Mouse (Mus musculus) ES-CJ7 (cell line): ENCODE measurements around the gene Ifna11.

Source experiments
- DNase-seq: peaks from one replicate; pipeline ENCODE4 v3.0.0; 2011; ENCODE audit warnings: low read depth, low spot score

Gene Ifna11

DNA sequence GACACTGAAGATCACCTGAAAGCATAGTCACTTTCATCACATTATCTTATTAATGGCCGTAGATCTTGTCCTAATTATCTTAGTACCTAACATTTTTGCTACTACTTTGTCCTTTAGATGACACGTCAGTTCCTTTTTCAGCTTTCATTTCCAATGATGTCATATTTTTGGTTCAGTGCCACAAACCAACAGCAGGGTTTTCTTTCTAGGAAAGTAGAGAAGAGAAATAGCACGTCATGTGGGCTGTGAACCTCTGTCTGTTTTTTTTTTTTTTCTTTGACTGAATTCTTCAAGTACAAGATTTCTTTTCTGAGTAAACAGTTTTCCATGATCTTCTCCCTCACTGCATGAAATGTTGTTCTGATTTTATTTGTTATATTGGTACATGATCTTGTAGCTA, 20.3 kb downstream of the Ifna11 start:
- no peak for DNase-seq

DNA sequence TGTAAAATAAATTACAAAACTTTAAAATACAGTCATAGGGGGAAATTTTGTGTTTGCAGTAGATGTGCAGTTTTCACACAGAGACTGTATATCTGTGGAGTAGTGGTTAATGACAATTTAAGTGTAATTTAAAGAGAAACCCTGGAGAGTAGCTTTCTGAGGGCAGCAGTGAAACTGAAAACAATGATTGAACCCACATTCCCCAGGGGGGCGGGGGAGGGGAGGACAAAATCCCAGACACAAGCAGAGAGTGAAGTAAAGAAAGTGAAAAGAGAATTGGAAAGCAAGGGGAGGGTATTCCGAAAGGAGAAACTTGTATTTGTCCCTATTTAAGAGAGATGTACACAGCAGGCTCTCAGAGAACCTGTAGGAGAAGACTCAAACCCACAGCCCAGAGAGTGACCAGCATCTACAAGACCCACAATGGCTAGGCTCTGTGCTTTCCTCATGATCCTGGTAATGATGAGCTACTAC, 21.7 kb downstream of the Ifna11 start, which contains the start of gene Ifna4:
Gene Ifna4, plus strand, starts transcription at position 424 of the 474 bp plus-strand sequence.
- DNase-seq, result no peak

DNA sequence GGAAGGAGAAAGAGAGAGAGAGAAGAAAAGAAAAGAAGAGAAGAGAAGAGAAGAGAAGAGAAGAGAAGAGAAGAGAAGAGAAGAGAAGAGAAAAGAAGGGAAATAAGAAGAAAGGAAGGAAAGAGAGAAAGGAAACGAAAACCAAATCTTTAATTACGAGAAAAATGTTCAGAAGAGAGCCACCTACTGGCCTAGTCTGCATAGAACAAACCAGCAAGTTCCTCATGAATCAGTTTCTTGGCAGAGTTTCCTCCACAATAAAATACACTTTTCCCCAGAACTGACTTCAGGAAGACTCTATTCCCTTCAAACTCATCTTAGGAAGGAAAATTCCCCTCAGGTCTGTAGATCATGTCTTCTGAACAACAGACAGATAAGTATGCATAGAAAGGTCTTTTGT, 25.6 kb downstream of the Ifna11 start:
- DNase-seq, result no peak

DNA sequence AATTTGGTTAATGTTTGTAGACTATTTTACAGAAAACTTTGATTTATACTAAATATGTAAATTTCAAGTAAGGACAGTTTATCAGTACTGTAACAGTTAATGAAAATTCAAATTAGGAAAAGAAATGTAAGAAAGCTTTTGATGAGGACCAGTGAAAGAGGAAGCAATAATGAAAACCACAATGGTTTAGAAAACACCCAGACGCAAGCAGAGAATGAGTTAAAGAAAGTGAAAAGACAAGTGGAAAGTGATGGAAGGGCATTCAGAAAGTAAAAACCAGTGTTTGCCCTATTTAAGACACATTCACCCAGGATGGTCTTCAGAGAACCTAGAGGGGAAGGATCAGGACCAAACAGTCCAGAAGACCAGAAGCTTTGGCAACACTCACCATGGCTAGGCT, 29.9 kb downstream of the Ifna11 start, which contains the start of gene Ifna1:
Gene Ifna1, plus strand, starts transcription at position 390 of the 400 bp plus-strand sequence.
- no peak for DNase-seq

DNA sequence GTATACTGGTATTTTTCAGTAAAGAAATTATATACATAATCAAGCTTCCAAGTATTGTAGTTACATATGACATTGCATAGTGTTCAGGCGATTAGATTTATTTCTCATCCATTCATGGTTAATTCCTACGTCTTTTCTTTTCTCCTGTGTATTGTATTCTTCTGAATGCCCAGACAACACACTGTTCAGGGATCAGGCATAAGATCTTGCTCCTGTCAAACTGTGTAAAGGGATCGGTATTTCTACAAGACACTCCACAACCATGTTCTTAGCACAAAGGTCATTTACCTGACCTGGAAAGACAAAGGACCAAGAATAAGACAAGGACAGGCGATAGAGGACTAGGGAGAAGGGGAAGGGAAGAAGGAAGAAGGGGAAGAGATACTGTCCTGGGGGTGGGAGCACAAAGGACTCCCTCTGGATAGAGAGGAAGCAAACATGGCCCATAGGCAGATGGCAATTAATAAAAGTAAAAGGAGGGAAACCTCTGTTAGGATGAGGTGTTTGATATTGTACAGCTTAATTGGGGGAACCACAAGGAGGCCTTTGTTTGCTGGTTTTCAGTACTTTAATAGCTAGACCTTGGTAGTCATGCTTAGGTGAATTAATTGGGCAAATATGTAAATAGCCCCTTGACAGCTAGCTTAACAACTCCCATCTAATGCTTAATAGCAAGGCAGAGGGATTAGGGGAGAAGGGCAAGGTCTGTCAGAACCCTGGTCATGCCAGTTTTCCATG, 31.4 kb downstream of the Ifna11 start:
- DNase-seq, result no peak

DNA sequence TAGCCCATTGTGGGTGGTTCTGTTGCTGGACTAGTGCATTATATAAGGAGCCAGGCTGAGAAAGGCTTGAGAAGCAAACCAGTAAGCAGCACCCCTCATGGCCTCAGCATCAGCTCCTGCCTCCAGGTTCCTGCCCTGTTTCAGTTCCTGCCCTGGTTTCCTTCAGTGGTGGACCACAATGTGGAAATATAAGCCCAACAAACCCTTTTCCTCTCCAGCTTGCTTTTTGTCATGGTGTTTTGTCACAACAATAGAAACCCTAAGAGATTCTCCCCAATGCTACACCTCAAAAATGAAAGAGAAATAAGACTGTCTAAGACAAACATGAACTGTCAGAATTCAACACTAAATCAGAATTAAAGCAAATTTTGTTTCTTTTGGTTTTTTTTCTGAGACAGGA, 39.5 kb downstream of the Ifna11 start:
- DNase-seq, result no peak

DNA sequence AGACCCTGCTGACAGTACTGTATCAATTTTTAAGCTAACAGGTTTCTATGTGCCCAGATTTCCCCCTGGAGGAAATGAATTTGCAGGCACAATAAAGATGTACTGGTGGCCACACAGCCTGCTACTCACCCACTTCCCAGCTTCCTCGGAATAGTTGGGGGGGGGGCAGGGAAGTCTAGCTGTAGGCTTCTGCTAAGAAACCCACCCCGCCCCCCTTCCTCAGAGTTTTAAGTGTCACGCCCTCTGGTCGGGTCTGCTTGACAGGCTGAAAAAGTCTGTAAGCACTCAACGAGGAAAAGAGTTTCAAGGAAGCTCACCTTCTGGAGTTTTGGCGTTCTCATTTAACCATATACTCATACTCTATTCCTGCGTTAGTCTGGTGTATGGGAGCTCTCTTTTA, 43.5 kb downstream of the Ifna11 start:
- DNase-seq, result peak; percentile 75

DNA sequence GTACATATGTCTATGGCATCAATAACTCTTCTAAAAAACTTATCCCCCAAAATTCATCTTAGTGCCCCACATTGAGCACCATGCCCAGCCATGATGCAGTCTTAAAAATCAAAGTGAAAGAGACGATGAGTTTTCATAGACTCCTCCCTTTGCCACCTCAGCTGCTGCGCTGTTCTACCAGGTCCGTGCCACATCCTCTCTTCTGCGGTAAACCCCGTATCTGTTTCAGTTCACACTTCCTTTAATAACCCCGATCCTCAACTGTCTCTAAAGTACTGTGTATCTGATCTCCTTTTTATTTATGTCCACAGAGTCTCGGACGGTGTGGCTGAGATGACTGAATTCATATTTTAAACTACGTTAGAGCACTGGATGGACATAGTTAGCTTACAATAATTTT, 44.8 kb downstream of the Ifna11 start:
- DNase-seq, result no peak

DNA sequence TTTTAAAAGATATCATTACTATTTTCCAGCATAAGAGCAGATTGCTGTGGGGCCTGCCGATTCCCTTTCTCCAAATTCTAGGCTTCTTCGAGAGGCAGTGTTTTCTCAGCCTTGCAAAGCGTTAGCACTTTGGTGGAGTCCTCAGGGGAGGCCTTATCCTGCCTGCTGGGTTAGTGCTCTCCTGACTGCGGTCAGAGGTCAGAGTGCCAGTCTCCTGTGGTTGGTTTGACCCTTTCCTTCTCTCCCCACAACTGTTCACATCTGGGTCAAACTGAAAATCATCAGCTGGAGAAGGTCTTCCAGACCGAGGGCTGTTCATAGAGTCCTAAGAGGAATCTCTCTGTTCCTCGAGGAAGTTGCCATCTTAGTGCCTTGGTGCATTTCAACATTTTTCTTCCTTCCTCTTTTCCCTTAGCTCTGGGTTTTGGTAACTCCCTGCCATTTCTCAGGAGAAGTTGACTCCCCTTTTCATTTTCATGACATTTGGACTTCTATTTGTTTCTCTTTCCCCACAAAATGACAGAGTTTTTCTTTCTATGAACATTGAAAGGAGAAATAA, 45.3 kb downstream of the Ifna11 start:
- no peak for DNase-seq

DNA sequence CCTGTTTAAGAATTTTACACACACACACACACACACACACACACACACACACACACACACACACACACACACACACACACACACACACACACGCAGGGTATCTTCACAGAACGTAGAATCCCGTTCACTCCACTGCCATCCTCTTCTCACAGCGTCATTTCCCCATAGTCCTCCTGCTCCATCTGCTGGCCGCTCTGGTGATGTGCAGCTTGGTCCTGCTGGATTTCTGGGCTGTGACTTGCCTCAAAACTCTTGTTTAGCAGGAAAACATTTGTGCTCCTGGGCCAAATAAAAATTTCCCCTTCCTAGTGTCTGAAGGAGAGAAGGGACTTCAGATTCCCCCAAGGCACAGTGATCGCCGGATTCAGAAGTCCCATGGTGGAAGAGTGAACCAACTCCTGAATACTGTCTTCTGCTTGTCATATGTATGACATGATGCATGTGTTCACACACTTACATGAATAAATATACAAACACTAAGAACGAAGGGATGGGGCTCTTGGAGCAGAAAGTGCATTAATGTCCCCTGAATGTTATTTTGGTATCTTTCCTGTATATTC, 47.7 kb downstream of the Ifna11 start:
- DNase-seq, result peak; percentile 81

DNA sequence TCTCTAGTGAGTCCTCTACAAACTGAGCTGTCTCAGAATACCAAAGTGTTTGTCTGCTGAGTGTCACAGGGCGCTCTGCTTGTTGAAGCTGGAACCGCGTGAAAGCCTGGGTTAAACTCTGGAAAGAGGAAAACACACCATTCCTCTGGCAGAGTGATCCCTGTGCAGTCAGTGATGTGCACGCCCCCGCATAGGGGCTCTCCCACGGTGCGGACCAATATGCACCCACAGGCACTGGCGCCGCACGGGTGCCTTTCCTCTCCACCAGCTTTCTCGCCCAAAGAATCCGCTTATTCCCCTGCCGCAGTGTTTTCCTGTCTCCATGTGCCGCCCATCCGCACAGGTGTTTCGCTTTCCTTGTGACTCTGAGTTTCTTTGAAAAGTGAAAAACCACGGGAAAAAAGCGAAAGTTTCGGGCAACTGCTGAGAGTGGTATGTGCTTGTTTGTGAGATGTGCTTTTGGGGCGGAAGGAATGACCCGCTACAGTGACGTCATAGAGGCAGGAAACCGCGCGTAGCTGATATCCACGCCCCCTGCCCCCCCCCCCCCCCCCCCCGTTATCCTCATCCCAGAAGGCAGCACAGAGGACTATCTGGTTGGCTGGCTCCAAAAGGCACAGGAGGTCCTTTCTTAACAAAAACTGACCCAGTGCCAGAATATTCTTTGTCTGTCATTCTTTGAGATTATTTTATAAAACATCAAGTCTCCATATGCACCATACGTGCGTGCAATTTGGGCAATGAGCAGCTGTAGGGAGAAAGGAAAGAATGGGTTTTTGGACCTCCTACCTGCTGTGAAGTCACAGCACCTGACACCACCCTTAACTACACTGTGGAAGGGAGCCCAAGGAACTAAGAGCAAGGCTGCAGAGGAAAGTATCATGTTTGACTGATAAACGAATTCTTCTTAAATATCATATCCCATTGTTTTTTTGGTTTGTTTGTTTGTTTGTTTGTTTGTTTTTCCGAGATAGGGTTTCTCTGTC, 48.5 kb downstream of the Ifna11 start:
- DNase-seq, result peak; percentile 46
